ENCODE assay signal across 9 mouse cellular contexts in the genomic region with DNA sequence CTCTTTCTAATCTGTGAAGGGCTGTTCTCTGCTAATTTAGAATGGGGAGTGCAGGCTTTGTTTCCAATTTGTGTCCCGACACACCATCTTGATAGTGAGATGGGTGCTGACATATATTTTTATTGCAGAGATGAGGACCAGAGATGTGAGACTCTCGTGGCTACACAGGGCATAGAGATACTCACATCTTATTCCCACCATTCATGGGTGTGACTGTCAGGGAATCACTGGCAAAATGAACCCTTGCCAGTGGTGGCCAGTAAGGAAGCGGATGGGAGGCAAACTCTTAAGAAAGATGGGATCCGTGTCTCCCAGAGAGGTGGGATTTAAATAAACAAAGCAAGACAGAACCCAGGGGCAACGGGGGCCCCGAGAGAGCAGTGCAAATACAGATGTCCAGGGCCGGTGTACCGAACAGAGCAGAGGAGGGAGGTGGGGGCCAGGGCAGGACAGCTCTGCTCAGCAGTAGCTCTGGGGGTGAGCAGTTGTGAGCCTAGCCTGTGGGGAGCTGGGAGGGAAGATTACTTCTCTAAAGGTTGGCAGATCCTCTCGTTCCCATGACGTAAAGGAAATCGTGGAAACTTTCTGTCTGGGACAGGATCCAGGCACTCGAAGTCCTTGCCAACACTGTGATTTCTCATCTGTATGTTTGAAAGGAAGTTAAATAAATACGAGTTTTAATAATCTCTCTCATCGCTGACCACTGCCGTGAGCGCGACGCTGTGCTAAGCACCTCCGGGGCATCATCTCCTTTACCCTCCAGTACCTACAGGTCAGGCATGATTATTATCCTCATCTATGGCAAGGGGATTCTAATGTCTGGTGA.
A peak's percentile ranks its signal among the peaks of the same experiment; 100 is the strongest.
DNase-seq lines count a peak whose midpoint lies in the region; ATAC-seq and TF ChIP-seq lines count a peak whose summit lies in the region.
"Had no signal": no experiment of that assay in that cellular context is flagged by ENCODE, and none has a peak within 500 bp of the region (broad histone marks: within the 10 kb centered on the region; RNA-seq: fewer than 3 reads in every experiment).

No protein-coding gene starts in this region.

- DNase-seq in cerebellum, adult 11 months, result peak; percentile 4
- no peak for DNase-seq in cerebellum, adult 8-10 months
- peak; percentile 12 for DNase-seq in adrenal gland, postnatal 25 days
- peak; percentile 77 for DNase-seq in kidney, adult 2 months
- DNase-seq in lung, postnatal 4 days, result peak; percentile 86 to 87
- no peak for DNase-seq in frontal cortex, postnatal 10 days (ENCODE audit: low spot score in 2 of 2)

- TF ChIP-seq CTCF in kidney, adult 2 months (conservative IDR thresholded peaks at IDR 0.05; ENCODE audit: insufficient read depth, insufficient read length, low read depth, low read length), result no peak

- peak overlapping the region; percentile 32; the same call in 1 of the 2 replicates for H3K4me2 ChIP-seq in heart, embryonic 11.5 days

- ATAC-seq in heart, embryonic 11.5 days (replicated peaks; ENCODE audit: insufficient number of reproducible peaks, low FRiP score, low TSS enrichment), result peak; percentile 69; the same call in 1 of the 2 replicates
- no peak for ATAC-seq in granulocyte monocyte progenitor cell, adult 5-6 weeks (replicated peaks; ENCODE audit: poor library complexity, severe bottlenecking)

- H3K36me3 ChIP-seq in heart, embryonic 11.5 days (ENCODE audit: control insufficient read depth, insufficient read depth, low read length), result no peaks in the 10 kb centered on the region
- H3K36me3 ChIP-seq in kidney, adult 2 months (ENCODE audit: control insufficient read depth, insufficient read depth, low read length), result no peaks in the 10 kb centered on the region

- no peaks in the 10 kb centered on the region for H3K27me3 ChIP-seq in heart, embryonic 11.5 days (ENCODE audit: control insufficient read depth, insufficient read depth, low read length)
- H3K27me3 ChIP-seq in kidney, adult 2 months (replicated peaks; ENCODE audit: control insufficient read depth, insufficient read depth, low read length), result no peaks in the 10 kb centered on the region; the same call in 1 of the 2 replicates

- peak overlapping the region; percentile 15; the same call in 1 of the 2 replicates for H3K27ac ChIP-seq in heart, embryonic 11.5 days (ENCODE audit: low read depth, low read length)
- no peak overlapping the region for H3K27ac ChIP-seq in kidney, adult 2 months (ENCODE audit: insufficient read depth, low read depth, low read length)
- H3K27ac ChIP-seq: left cerebral cortex, adult 2 months had no signal

- TF ChIP-seq POLR2A in kidney, adult 2 months (IDR thresholded peaks at IDR 0.05; ENCODE audit: low read depth, low read length), result no peak

- WGBS in heart, embryonic 11.5 days (ENCODE audit: insufficient replicate concordance), result 56% methylated on average over 19 of the region's 19 CpGs
- WGBS in kidney, adult 2 months, result 40% methylated on average over 19 of the region's 19 CpGs

- H3K4me3 ChIP-seq in heart, embryonic 11.5 days (ENCODE audit: low read depth, low read length), result no peak overlapping the region
- H3K4me3 ChIP-seq in kidney, adult 2 months (ENCODE audit: insufficient read depth, low read depth, low read length), result no peak overlapping the region; the same call in 1 of the 2 replicates
- H3K4me3 ChIP-seq: left cerebral cortex, adult 2 months had no signal

- no peak overlapping the region for H3K9ac ChIP-seq in heart, embryonic 11.5 days (ENCODE audit: low read depth, low read length)

- no peaks in the 10 kb centered on the region for H3K9me3 ChIP-seq in heart, embryonic 11.5 days (replicated peaks; ENCODE audit: control insufficient read depth, low read length)

- H3K4me1 ChIP-seq in heart, embryonic 11.5 days (ENCODE audit: control insufficient read depth, insufficient read depth, low read length), result peaks cover 12% of the 10 kb centered on the region
- no peaks in the 10 kb centered on the region for H3K4me1 ChIP-seq in kidney, adult 2 months (ENCODE audit: control insufficient read depth, insufficient read depth, low read length)

Comparison
In these comparisons a context has a peak if more than half of its experiments do, and no peak if none do; other contexts are left out.
1. DNase-seq: peak in cerebellum, adult 11 months (single experiment), adrenal gland, postnatal 25 days (single experiment), kidney, adult 2 months (single experiment) and lung, postnatal 4 days (2 of 2); none in cerebellum, adult 8-10 months (single experiment) and frontal cortex, postnatal 10 days (0 of 2).